Mouse (Mus musculus) R1 (cell line): Measurements from ENCODE around the gene Dync1i2.

Source experiments
- DNase-seq: peaks from one replicate; pipeline ENCODE4 v3.0.0-alpha.2; 2018; ENCODE audit warnings: low read depth, low spot score

Dync1i2 gene

GRCm38 (mm10) chr2:71211591-71212359 is at the start of gene Dync1i2:
Dync1i2 (plus strand) TSS chr2:71211706.
- DNase-seq, result peak; percentile 99

DNA sequence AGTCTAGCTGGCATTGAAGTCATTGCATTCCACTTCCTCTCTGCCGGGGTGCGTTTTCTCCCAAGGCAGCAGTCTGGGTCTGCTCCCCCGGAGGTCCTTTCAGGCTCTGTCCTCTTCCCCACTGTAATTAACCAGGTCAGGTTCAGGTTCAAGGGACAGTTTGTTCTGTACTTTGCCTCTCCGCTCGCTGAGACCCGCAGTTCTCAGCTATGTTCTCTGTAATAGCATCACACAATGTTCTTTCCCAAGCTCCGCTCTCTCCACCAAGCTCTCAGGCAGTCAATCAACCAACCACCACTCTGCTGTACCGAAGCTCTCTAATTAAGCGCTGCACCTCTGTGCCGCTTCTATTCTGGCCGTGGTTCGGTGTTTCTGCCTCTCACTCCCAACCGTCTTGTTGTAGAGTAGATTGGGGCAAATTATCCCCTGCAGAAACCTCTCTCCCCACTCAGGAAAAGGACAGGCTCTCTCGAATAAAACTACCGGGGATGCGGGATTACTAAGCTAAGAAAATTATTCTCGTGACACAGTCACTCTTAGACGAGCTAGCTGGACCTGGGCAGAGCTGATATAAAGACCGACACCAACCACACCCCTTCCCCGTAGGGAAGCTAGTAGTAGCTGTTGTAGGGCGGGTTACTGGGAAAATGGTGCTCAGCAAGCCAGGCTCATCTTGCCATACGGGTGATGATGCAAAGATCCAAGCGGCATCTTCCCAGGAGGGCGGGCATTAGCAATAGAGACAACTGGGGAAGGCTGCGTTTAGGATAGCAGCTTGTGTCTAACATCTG is 48.5 kb upstream of the Dync1i2 start:
- DNase-seq, result no peak

DNA sequence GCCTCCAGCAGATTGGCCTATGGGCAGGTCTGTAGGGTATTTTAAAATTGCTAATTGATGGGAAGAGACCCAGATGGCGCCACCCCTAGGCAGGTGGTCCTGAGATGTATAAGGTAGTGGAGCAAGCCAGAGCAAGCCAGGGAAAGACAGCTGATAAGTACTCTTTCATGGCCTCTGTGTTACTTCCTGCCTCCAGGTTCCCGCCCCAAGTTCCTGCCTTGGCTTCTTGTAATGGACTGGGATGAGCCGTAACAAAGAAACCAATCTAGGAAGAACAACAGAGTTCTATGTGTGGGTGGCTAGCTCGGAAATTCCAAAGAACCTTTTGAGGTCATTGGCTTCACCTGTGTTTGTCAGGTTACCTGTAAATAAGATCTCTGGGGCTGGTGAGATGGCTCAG is 44.3 kb upstream of the Dync1i2 start:
- peak; percentile 72 for DNase-seq

DNA sequence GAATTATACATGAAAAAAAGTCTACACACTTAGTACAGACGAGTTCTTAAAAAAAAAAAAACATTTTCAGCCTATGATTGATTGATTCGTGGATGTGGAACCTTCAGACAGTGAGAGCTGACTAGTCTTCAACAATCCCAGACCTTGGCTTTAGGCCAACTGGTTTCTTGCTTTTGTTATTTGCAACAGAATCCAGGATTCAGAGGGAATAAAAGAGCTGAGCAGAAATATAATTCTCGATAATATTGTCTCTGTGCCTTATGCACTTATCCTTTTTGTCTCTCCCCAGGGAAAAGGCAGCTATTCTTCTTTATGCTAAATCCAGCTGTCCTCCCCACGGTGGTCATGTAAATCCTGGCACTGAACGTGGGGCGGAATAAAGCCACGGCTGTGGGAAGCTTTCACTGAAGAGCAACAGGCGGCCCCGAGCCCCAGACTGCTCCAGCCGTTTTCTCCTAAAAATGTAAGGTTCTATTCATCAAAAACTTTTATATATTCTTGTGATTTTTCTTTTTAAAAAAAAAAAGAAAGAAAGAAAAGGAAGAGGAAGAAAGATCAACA is 43.0 kb upstream of the Dync1i2 start:
- DNase-seq, result no peak

- no peak for DNase-seq
Observed at GRCm38 (mm10) chr2:71173031-71173430, 38.5 kb upstream of the Dync1i2 start.

DNA sequence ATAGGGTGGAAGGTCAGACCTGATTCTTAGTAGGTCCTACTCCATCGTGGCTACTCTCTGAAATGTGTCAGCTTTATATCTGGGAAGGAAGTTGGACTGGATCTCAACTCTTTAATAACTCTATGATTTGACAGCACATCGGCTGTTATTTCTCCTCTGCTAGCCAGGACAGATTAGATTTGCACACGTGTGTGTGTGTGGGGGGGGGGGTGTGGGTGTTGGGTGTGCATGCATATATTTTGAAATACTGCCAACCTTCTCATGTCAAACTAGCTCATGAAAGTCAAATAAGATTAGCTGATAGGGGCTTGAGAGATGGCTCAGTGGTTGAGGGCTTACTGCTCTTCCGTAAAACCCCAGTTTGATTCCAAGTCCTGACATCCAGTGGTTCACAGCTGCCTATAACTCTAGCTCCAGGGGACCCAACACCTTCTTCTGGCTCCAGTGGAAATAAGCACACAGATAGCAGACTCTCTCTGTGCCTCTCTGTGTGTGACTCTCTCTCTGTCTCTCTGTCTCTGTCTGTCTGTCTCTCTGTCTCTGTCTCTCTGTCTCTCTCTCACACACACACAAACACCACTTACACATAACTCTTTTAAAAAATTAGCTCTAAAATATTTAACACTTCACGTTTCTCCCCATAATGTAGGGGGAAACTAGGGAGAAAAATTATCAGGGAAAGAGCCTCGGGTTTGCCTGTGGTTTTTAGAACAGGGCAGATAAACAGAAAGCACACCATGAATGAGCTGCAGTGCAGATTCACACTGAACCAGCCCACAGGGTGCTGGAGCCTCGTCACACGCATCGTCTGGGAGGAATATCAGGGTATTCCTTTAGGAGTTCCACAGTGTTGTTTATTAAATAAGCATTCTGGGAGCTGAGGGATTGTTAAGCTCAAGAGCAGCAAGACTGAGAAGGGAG is 34.9 kb upstream of the Dync1i2 start:
- no peak for DNase-seq

GRCm38 (mm10) chr2:71177250-71177615 is 34.3 kb upstream of the Dync1i2 start:
- no peak for DNase-seq

GRCm38 (mm10) chr2:71177760-71178159 is 33.7 kb upstream of the Dync1i2 start:
- peak; percentile 37 for DNase-seq

GRCm38 (mm10) chr2:71179716-71180115 is 31.8 kb upstream of the Dync1i2 start:
- DNase-seq, result no peak

GRCm38 (mm10) chr2:71180566-71181217 is 30.8 kb upstream of the Dync1i2 start:
- peak; percentile 78 for DNase-seq

DNA sequence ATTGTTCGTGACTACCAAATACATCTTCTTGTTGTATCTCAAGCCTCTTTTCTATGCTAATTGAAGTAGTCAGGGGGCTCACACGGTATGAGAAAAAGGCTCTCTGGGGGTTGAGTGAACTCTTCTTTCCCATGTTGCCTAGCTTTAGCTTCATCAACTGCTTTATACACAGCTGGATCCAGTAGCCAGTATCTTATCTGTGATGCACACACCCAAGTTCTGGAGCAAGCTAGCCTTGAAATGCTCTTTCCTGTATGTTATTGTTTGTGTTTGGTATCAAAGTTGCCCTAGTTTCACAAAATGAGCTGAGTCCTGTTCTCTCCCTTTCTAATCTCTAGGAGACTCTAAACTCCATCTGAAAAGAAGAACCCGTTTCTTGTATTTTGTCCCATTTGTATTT is 23.6 kb upstream of the Dync1i2 start:
- no peak for DNase-seq

- DNase-seq, result peak; percentile 72
Observed at GRCm38 (mm10) chr2:71188861-71189260, 22.6 kb upstream of the Dync1i2 start.

DNA sequence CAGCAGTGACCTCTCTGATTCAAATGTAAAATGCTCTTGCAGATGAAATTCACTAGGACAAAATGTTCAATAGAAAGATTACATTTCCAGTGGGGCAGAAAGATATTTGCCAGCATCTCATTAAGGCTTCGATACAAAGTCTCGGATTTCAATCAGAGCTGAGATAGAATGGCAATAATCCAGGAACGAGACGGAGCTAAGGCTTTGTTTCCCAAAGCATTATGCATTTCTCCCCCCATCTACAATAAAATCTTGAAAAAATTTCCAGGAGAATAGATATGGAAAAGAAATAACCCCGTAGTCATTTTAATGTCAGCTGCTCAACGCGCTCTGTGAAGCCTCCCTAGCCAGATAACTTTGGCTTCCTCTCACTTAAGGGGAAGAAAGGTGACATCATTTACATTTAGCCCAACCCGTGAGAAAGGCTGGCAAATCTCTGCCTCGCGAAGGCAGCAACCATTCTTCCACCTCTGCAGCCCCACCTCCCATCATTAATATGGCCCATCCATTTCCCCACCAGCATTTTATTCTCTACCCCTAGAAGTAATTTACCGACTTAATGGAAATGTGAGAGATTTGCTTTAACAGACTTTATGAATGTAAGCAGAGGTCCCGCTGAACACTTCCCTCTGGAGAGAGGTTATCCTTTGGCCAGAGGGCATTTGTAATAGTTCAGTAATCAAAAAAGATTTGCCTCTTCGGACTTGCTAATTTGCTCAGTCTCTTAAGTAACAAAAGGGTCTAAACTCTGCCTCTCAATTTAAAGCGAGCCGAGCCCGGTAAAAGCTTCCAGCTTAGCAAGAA is 19.9 kb upstream of the Dync1i2 start:
- peak; percentile 21 for DNase-seq

DNA sequence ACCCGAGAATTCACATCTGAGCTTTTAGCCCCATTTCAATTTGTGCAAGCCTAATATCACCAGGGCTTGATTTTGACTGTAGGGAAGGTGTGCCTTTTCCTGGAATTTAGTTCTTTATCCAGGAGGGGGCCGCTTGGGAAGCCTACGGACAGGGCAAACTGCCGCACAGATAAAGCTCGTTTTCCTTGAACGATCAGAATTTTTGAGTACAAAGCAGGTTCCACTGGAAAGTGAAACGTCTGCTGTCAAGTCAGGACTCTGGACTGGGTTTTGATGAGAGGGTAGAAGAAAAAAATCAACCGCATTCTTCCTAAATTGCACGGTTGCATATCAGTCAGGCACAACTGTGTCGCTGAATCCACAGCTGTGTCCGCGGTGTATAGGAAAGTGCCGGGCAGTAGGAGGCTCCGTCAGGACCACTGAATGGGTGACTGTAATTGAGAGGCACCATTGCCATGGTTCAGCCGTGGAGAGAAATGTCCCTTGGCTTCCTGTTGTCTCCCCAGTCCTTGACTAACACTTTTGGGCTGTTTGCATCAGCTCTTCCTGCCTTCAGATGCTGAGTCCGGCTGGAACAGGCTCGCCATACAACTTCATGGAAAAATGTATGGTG is 19.2 kb upstream of the Dync1i2 start:
- peak; percentile 27 for DNase-seq

- no peak for DNase-seq
Observed at GRCm38 (mm10) chr2:71194137-71194960, 17.2 kb upstream of the Dync1i2 start.

DNA sequence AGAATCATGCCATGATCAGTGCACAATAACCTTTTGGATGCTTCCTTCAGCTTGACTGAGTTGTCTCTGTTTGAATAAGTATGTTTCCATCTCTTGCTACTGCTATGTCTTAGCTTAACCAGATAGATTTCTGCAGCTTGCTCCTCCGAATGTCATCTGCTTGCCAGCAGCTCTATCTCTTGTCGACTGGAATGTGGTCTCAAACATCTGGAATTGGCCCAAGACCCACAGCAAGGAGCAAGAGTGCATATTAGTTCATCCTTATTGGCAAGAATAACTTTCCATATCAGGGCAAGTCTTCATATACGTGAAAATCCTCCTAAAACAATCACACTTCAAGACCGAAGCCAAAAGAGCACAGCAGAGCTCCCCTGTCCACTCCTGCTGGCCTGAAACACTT is 14.6 kb upstream of the Dync1i2 start:
- no peak for DNase-seq

DNA sequence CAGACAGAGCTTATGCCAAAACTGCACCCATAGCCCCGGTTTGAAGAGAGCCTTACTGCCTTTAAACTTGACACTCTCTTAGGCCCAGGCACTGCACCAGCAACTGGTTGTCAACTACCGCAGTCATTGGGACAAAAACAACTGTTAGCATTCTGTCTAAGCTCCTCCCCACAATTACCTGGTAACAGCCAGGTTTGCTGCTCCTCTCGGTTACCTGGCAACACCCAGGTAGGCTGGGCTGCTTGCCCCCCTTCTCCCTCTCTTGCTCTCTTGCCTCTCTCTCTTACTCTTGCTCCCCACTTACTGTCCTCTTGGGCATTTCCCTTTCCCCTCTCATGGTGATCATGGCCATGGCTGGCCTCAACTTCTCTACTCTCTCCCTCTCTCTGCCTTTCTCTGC is 12.6 kb upstream of the Dync1i2 start:
- DNase-seq, result no peak

DNA sequence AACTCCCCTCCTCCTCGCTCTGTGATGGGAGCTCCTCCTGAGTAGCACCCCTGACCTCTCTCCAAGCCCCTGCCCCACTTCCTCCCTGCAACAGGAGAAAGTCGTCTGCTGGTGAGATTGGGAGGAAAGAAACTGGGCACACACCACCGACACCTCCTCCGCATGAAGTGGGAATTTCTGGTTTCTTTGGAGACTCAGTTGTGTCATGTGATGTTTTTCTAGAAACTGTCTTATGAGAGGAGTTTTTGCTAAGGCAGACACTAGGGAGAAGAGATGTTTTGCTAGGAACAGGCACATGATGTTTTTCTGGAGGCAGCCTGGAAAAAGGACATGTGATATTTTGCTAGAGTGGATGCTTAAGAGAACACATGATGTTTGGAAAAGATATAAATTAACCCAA is 11.0 kb upstream of the Dync1i2 start:
- no peak for DNase-seq

DNA sequence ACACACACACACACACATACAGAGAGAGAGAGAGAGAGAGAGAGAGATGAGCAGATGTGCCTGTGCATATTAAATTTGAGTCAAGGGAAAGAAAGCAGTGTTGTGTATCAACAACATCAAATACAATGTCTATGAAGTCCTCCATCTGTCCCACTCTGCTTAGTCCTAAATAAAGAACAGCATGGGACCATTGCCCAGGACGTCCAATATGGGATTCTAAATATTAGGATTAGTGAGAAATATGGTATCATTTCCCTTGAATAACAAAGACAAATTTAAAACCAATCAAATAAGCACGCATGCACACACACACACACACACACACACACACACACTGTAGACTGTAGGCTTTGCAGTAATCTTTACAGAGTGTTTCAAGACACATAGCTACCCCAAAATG is 9.6 kb upstream of the Dync1i2 start:
- no peak for DNase-seq
